Mouse (Mus musculus): ENCODE data around the gene Gm45337.
"Not testable (repeated sequence)": the region's sequence is repeated elsewhere in the genome, so short reads cannot be mapped to it uniquely, and the experiment has no call there.

GRCm38 (mm10) chr7:142143506-142144010, 849 bp downstream of the Gm45337 start:
- not testable (repeated sequence) for TF ChIP-seq POLR2A (IDR thresholded peaks at IDR 0.05; ENCODE audit: borderline replicate concordance, low read depth, low read length); CTCF (IDR thresholded peaks at IDR 0.05; ENCODE audit: low read depth, low read length)
